Mouse (Mus musculus) heart, adult 18-20 months (tissue): ENCODE measurements around the gene Cdh1. TPM values are rescaled to one million over a fixed set of nuclear protein-coding genes. Genes with fewer than 3 reads are reported as not detected.

ENCODE experiments used
- DNase-seq, 2 experiments: peaks; one replicate each; pipeline ENCODE4 v3.0.0; 2021 to 2022; ENCODE audit warnings: mixed read lengths in 1 of 2
- total RNA-seq, 2 experiments: library from RNA; stranded (reverse); gene quantifications; 2 replicates each; pipeline ENCODE4 v1.2.3; 2021

Cdh1 gene
- total RNA-seq, 2 experiments from 2014 or later = 1.4 TPM; not detected in 1

GRCm38 (mm10) chr8:106672786-106673185 is 69.6 kb downstream of the Cdh1 start:
- no peak for DNase-seq

GRCm38 (mm10) chr8:106674318-106674717 is 71.2 kb downstream of the Cdh1 start:
- no peak for DNase-seq

- no peak for DNase-seq
Measured at GRCm38 (mm10) chr8:106674894-106675293, 71.7 kb downstream of the Cdh1 start.

- peak; percentile 90 to 95 for DNase-seq
Measured at GRCm38 (mm10) chr8:106682971-106683668, 80.0 kb downstream of the Cdh1 start, which contains the start of gene Tango6. Gene Tango6, plus strand, starts transcription at chr8:106683068.

- no peak for DNase-seq
Measured at GRCm38 (mm10) chr8:106684387-106684786, 81.2 kb downstream of the Cdh1 start.

GRCm38 (mm10) chr8:106687479-106687878 is 84.3 kb downstream of the Cdh1 start:
- peak; percentile 20 to 57 for DNase-seq

GRCm38 (mm10) chr8:106697748-106698248 is 94.6 kb downstream of the Cdh1 start:
- peak; percentile 42 to 57 for DNase-seq

- peak; percentile 68 to 90 for DNase-seq
Measured at GRCm38 (mm10) chr8:106699588-106699987, 96.4 kb downstream of the Cdh1 start.

- DNase-seq = no peak
Measured at GRCm38 (mm10) chr8:106700131-106700530, 97.0 kb downstream of the Cdh1 start.

GRCm38 (mm10) chr8:106701360-106701759 is 98.2 kb downstream of the Cdh1 start:
- DNase-seq = no peak

- DNase-seq = no peak
Measured at GRCm38 (mm10) chr8:106704199-106704900, 101.2 kb downstream of the Cdh1 start.

GRCm38 (mm10) chr8:106704901-106705321 is 101.8 kb downstream of the Cdh1 start:
- peak; percentile 80 to 91 for DNase-seq

GRCm38 (mm10) chr8:106706194-106706593 is 103.0 kb downstream of the Cdh1 start:
- no peak for DNase-seq

GRCm38 (mm10) chr8:106710002-106710401 is 106.9 kb downstream of the Cdh1 start:
- DNase-seq = no peak

GRCm38 (mm10) chr8:106712487-106712886 is 109.3 kb downstream of the Cdh1 start:
- DNase-seq = no peak

GRCm38 (mm10) chr8:106714297-106714696 is 111.1 kb downstream of the Cdh1 start:
- no peak for DNase-seq

GRCm38 (mm10) chr8:106718091-106718500 is 114.9 kb downstream of the Cdh1 start:
- DNase-seq = peak; percentile 85 to 92

Other genes starting within 250 kb of the Cdh1 start
- gene Zfp90, start 188.0 kb upstream of the Cdh1 start, total RNA-seq = 1 to 10 TPM; 2.8 to 3.2 TPM
- gene 6030452D12Rik, start 102.8 kb upstream of the Cdh1 start, total RNA-seq = not detected
- under 1 TPM; 0.35 to 0.93 TPM for gene Cdh3, start 92.5 kb upstream of the Cdh1 start, total RNA-seq
- 100 to 1,000 TPM; 123 to 131 TPM for gene Gm10073, start 29.9 kb upstream of the Cdh1 start, total RNA-seq
- 10 to 100 TPM in 1 of 2 experiments, 1 to 10 TPM in 1; 10.0 to 10.8 TPM for gene Tango6, start 79.7 kb downstream of the Cdh1 start, total RNA-seq